Mouse (Mus musculus): ENCODE results near the gene Trmo.

The Trmo gene

DNA sequence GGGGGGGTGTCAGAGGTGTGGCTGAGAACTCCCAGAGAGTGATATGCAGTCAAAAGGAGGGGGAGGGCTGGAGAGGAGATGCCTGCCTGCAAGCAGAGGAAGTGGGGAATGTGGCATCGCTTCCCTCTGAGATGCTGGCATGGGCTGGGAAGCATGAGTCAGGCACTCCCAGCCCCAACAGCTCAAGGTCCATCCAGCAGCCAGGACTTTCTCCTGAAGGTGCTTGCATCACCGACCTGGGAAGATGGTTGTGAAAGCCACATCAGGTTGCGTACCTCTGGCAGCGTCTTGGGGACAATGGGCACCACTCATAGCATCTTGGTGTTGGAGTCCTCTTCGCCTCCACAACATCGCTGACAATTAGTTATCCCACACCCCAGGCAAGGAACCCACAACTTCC, 18.8 kb downstream of the Trmo start:
- peak in 1 of 2 experiments; percentile 38 for DNase-seq

DNA sequence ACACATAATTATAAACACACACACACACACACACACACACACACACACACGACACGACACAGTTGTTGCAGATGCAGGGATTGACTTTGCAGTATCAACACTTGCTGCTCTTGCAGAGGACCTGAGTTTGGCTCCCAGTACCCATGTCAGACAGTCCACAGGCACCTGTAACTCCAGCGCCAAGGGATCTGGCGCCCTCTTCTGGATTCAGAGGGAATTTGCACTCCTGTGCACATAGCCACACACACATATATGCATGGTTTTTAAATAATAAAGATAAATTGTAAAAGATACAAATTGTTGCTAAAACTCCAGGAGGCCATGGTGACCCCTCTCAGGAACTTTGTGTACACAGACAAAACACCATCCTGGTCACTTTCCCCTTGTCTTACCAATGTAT, 20.2 kb downstream of the Trmo start:
- no peak for DNase-seq

DNA sequence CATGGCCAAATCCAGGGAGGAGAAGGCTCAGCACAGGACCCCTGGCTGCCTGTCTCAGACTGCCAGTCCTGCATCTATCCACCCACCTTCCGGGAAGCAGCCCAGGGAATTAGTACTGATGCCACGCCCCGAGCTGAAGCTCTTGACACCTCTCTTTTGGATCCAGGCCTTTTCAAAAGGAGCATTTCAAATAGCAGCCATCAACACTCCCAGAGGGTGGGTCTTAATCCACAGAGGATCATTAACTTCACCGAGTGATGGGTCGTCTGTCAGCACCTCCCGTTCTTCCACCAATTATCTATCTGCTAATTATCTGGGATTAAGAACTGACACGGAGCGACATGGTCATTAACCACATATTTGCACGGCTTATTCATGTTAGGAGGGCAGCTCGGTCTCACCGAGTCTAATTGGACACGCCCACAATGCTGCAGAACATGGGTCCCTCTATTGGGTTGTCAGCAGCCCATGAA, 21.7 kb downstream of the Trmo start:
- DNase-seq, result no peak

DNA sequence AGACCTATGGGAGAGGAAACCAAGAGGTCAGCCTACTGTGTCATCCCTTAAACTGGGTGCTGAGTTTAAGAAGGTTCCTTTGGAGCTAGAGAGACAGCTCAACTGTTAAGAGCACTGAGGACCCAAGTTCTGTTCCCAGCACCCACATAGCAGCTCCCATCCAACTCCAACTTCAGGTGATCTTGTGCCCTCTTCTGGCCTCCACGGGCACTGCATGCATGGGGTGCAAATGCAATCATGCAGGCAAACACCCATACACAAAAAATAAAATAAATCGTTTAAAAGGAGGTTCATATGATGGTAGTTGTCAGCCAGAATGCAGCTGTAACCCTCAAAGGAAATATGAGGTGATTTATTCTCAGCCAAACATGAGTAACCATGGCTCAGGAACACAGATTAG, 24.9 kb downstream of the Trmo start:
- DNase-seq, result no peak

DNA sequence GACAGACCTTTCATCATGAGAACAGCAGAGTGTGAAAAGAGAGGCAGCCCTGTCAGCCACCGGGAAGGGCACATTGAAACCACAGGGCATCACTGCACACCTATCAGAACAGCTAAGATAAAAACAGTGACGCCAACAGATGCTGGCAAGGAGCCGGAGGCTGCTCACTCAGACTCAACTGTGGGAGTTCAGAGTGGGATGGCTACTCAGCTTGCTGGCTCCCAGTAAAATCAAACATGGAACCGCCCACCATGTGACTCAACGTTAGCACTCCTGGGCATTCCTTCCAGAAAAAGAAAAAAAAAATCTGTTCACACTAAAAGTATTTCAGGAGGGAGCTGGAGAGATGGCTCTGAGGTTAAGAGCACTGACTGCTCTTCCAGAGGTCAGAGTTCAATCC, 28.0 kb downstream of the Trmo start:
- DNase-seq, result no peak

DNA sequence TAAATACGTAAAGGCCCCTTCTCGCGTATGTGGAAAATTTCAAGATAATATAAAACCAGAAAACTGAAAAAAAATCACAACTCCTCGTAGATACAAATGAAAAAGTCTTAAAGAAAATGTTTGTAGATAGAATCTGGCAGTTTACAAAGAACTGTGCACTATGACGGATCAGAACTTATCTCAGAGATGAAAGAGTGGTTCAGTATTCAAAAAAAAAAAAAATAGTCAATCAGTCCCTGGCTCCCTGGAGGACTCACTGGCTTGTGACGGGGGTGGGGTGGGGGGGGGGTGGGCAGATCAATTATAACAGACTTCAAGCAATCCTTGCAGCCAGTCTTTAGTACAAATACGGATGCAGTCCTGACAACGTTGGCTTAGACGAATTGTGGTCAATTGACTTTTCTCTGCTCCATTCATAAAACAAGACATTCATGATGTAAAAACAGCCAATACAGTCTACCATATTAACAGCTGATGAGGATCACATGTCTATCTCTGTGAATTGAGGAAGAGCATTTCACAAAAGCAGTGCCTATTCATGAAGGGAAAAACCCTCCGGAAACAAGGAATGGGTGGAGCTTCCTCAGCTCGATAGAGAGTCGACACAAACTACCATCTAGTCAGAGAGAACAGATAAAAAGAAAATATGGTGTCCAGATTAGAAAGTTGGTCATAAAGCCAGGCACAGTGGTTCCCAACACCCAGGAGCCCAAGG, 29.5 kb downstream of the Trmo start:
- no peak for DNase-seq

DNA sequence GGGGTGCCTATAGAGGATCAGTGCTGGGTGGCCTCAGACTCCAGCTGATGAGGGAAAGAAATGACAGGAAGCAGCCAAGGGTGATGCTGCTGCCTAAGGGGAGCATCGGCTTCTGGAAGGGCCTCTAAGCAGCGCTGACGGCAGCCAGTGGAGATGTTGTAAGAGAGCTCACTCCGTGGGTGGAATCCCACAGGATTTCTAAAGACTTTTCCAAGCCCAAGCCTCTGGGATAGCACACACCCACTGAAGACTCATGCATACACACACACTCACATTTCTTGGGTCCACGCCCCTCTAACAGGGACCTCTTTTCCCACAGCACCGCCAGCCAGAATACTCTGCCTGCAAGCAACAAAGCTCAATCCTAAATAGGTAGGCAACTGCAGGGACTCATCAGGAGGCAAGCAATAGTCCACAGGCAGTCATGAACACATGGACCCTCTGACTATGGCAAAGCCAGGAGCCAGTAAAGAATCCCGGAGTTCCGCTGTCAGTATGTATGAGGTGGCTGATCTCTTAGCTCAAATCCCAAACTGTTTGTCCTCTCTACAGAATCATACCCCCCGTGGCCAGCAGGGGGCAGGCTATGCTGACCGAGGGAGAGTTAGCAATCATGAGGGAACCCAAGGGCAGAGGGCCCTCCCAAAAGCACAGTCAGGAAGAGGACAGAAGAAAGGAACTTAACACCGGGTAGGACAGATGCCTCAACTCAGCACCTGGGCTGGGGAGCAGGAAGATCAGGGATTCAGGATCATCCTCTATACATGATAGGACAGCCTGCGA, 32.7 kb downstream of the Trmo start:
- DNase-seq, result peak; percentile 45 to 71

DNA sequence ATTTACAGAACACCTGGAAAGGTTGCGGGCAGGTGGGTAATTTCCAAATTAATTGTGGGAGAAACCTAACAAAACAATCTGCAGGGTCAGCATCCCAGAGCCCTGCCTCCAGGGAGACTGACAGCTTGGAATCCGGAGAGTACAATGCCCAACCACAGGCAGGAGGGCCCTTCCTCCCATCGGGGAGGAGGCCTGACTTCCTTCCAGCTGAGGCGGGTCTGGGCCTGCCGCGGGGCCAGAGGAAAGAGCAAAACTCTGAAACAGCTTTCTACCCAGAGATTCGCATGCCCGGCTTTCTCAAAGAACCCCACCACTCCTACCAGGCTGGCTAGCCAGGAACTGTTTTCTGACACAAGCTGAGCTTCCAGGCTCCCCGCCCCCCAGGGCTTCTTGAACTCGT, 36.2 kb downstream of the Trmo start:
- no peak for DNase-seq

DNA sequence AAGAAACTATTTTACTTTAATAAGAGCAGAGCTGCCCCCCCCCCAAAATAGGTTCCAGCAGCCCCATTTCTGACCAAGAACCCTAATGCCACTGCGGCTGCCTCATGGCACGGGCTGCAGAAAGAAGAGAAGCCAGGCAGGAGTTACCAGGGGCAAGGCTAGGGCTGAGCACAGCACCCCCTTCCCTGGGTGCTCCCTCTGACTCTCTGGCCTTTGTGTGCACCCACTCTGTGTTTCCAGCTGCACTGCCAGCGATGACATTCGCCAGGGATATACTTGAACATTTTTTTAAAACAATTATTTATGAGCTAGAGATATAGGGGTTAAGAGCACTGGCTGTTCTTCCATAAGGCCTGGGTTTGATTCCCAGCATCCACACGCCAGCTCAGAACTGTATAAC, 39.7 kb downstream of the Trmo start:
- no peak for DNase-seq

DNA sequence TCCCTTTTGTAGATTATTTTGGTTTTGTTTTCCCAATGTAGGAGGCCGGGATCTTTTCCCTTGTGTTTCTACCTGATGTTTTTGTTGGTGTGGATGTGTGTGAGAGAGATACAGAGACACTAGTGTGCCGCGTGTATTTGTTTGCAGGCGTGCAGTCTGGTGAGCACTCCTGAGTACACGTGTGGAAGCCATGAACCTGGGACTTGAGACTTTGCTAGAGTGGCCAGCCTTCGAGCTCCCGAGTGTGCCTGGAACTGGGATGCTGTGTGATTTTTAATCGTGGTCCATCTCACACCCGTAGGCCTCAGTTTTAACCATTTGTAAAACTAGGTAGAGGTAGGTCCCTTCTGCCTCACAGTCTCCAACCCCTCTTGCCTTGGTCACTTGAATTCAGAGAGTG, 40.3 kb downstream of the Trmo start:
- DNase-seq, result no peak

DNA sequence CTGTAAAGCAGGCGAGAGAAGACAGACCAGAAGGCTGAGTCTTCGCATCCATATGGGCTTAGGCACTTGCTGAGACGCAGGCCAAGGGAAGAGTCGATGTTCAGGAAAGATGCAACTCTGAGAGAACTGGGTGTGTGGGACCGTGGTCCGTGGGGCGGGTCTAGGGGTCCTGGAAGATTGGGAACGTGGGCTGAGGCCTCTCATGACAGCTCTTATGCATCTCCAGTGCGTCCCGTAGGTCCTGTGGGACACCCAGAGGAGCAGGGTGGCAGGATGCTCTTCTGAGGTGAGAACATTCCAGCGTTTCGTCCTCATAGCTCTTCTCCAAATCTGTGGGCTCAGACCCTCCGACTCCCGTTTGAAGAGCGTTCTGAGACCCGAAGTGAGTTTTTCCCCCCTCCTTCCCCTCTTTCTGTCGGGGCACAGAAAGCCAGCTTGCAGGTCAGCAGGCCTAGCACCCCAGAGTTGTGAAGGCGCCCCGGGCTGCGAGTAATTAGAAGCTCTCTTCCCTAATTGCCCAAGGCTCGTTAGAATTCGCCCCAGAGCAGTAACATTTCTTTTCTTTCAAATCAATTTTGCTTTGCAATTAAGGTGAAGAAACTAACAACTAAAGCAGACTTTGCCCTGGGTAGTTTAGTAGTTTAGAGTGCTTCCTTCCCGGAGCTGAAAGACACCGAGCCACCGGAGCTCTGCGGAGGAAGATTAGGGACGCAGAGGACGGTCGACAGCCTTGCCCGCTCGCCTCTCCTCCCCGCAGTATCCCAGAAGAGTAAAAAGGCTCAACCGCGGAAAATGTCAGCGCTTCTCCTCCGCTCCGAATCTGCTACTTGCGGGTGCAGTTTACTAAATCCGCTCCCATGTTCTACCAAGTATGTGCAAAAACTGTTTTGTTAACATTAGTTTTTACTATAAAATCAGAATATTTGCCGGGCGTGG, 41.4 kb downstream of the Trmo start:
- DNase-seq, result no peak

DNA sequence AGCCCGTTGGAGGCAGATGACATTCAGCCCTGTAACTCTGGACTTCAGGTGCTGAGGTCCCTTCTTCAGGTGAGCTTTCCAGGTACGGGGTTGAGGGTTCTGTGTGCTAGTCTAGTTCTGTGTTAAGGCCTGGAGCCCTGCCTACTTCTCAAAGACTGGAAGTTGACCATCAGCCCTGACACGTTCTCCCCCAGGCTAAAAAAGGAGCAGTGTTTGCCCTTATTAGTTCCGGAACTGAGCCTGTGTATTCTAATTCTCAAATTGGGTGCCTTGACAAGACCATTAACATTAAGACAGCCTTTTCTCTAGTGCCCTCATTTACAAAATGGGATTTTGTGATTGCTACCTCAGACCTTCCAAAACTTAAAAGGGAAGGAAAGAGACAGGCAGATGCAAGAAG, 42.1 kb downstream of the Trmo start:
- no peak for DNase-seq

DNA sequence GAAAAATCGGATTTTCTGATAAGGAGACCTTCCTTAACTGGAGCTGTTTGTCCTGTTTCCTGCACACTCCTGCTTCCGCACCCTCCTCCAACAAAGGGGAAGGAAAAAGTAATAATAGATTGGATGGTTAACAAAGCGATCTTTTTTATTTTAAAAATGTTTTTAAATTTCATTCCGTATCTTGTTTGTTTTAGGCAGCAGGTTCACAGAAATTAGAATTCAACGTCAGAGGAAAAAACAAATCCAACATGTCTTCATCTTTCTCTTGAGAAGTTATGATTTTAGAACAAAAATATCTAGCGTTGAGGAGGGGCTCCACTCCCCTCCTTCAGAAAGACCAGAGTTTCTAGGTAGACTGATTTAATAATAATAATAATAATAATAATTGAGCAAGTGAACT, 43.0 kb downstream of the Trmo start:
- no peak for DNase-seq

DNA sequence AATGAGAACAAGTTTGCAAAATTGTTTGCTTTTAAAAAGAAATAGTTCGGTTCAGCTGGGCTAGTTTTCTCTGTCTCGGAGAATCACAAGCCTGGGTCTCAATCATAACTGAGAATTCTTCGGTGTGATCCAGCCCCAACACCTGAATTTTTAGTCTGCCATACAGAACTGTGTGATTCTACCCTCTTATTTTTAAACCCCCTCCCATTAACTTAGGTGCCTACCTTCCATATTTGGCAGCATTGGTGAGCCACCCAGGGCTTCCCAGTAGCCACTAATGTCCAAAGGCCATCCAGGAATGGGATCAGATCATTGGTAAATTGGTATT, 43.5 kb downstream of the Trmo start:
- DNase-seq, result no peak

DNA sequence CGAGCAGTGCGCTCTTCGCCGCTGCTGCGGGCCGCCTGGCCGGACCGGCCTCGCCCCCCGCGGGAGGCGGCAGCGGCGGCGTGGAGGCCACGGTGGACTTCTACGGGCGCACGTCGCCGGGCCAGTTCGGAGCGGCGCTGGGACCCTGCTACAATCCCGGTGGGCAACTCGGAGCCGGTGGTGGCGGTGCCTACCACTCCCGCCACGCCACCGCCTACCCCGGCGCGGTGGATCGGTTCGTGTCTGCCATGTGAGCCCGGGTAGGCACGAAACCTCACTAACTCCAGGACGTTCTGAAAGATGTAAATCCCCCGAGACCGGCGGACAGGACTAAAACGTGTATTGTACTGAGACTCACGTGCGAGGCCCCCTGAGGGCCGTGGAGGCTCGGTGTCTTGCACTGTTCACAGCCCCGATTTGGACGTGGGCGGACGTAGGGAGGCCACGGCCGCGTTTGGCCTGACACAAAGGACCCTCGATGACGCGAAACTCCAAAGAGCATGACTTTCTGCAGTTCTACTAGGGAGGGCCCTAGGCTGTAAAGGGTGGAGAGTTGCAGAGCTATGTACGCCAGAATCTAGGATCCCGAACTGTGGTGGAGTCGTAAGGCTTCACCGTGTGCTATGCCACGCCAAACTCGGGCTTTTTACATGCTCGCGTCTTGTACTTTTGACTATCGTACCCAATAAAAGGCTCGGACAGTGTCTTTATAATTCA, 44.0 kb downstream of the Trmo start:
- DNase-seq, result no peak

DNA sequence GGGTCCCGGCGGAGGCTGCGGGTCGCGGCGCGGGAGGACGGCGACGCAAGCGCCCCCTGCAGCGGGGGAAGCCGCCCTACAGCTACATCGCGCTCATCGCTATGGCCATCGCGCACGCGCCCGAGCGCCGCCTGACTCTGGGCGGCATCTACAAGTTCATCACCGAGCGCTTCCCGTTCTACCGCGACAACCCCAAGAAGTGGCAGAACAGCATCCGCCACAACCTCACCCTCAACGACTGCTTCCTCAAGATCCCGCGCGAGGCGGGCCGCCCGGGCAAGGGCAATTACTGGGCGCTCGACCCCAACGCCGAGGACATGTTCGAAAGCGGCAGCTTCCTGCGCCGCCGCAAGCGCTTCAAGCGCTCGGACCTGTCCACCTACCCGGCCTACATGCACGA, 44.9 kb downstream of the Trmo start:
- peak; percentile 22 to 33 for DNase-seq

DNA sequence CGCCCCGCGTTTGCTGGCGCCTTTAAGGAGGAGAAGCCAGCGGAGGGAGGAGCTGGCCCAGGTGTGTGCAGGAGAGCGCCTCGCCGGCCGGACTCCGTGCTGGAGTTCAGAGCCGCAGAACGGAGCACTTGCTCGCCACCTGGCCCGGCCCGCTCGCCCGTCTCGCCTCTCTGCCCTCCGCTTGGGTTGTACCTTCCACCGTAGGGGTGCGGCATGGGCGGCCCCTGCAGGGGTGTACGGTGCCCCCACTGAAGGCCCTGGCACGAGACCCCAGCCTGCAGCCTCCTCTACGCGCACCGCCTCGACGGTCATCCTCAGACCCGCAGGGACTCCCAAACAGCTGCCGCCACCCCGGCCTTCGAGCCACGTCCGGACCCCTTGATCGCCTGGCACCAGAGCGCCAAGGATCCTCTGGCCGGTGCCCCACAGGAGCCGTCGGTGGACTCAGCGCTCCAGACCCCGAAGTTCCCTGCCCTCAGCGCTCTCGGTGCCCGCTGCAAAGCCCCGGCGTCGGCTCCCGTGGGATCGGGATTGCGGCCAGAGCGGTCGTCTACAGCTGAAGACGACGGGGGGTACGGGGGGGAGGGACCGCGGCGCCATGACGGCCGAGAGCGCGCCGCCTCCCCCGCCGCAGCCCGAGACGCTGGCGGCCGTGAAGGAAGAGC, 45.5 kb downstream of the Trmo start, which contains the start of gene Foxe1:
Foxe1 (plus strand) TSS at position 14 of the 665 bp plus-strand sequence.
- DNase-seq, result no peak

DNA sequence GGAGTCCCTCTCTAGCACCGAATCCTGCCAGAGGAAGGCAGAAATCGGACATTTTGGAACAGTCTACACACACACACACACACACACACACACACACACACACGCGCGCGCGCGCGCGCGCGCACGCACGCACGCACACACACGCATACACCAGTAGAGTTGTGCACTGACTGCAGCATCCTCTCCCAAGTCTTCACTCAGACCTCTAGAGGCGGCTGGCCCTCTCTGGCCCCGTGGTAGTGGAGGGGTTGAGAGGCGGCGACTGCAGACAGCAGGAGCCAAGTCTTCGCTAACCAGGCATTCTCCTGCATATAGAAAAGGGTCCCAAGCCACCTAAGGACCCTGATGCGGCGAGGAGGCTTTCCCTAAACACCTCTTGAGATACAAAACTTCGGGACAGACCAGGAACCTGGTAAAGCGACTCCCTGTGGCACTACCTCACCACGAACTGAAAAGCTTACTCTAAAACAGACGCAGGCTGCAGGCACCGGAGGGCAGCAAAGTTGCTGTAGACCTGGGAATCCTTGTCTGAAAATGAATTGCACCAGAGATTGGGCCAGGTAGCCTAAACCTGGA, 46.4 kb downstream of the Trmo start:
- no peak for DNase-seq

DNA sequence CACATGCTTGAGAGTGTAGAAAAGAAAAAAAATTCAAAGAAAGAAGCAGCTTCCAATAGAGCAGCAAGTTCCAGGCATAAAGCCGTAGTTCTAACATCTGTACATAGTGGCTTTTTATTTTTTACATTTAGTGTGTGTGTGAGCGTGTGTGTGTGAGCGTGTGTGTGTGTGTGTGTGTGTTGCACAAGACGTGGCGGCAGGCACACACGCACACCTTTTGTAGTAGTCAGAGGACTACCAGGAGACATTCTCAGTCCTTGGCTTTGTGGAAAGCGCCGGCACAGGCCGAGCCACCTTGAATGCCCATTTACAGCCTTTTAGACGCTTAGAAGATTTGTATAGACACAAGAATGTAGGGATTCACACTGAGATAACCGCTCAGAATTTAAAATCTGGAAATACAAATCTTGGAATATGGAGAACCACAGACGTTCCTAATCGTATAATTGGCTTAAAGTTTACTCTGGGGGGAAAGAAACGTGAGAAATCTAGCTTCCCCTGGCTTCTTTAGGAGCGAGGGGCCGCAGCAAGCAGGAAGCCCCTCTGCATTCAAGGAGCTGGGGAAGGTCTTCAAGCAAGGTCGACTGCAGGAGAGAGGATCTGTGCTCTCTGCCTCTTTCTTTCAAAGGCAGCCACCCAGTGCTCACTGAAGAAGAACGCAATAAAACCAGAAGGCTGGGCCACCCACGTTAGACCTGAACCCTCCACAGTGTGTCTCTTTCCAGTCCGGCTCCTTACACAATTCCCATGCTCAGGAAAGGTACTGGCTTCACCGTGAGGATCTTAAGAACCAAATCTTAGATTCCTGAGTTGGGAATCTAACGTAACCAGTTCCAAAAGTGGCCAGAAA, 47.2 kb downstream of the Trmo start:
- no peak for DNase-seq

DNA sequence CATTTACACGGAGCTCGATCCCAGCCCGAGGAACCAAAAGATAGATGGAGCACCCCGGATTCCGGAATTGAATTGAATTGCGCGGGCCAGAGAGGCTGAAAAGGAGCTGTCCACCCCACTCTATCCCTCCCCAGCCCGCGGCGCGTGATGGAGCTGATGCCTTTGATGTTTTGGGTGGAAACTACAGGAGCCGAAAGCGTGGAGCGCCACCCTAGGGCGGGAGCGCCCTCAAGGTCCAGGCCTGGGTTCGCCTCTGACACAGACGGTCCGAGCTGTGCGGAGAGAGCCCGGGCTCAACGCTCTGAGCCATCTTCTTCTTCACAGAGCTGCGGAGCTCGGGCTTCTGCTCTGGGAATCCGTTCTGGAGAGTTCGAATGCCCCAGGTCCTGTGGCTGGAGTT, 49.7 kb downstream of the Trmo start:
- no peak for DNase-seq

DNA sequence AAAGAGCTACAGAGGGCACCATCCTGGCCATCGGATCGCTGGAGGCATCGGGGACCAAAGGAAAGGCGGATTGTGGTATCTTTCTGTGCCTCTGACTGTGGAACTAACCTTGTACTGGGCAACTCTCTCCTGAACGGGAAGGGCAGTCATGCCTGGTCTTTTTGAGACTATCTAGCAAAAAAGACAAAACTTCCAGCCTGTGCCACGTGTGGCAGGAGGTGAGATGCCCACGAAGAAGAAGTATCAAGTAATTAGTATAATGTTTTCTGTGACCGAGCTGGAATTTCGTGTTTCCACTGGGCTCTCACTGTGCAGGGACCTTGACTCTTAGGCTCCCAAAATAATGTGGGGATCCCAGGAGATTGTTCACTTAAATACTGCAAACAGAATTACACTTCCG, 50.2 kb downstream of the Trmo start:
- no peak for DNase-seq

Measured in lung, postnatal 4 days (tissue).